Mouse (Mus musculus) ZHBTc4 (cell line): ENCODE data around the gene Tmem50a.

ENCODE experiments used
- DNase-seq: peaks from one replicate; pipeline ENCODE4 v3.0.0-alpha.2; 2011; ENCODE audit warnings: low read depth, low spot score

Tmem50a gene

DNA sequence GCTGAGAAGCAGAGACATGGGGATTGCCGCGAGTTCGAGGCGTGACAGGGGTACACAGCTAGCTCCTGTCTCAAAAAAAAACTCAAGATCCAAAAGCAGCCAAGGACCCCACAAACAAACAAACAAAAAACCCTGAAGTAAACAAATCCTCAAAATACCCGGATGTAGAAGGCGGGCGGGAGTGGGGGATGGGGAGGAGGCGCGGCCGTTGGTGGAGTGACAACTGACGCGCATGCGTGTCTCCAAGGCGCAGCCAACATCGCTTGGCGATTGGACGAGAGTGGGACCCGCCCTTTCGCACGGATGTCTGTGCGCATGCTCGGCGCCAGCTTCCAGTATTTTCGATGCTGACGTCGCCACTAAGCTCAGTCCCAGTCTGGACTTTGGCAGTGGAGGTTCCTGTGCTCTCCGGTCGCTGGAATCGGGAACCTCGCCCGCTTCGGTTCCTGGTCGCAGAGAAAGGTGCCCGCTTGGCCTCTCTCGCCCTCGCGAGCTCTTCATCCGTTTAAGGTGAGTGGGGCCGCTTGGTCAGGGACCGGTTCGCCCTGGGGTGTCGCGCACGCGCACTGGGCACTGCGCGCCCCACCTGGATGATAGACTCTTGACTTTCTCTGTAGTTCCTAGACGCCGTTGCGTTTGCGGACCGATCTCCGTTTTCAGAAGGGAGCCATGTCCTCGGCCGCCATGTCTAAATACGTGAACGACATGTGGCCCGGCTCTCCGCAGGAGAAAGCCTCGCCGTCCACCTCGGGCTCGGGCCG lies 8.6 kb upstream of the Tmem50a start, which contains the start of gene Rsrp1:
Gene Rsrp1, plus strand, starts transcription at position 335 of the 761 bp plus-strand sequence.
- DNase-seq, result peak; percentile 99

DNA sequence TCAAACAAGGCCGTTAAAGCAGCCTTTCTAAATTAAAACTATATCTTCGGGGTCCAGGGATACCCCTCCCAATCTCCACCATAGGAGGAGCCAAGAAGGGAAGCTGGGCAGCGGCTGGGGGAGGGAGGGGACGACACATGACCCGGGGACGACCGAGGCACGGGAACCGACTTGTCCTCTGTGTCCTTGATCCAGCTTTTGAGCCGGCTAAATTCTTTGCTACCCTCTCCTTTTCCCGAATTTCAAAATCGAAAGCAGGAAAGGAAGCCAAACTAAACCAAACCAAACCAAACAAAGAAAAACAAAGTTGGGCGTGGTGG lies 8.1 kb upstream of the Tmem50a start:
- DNase-seq, result peak; percentile 77

DNA sequence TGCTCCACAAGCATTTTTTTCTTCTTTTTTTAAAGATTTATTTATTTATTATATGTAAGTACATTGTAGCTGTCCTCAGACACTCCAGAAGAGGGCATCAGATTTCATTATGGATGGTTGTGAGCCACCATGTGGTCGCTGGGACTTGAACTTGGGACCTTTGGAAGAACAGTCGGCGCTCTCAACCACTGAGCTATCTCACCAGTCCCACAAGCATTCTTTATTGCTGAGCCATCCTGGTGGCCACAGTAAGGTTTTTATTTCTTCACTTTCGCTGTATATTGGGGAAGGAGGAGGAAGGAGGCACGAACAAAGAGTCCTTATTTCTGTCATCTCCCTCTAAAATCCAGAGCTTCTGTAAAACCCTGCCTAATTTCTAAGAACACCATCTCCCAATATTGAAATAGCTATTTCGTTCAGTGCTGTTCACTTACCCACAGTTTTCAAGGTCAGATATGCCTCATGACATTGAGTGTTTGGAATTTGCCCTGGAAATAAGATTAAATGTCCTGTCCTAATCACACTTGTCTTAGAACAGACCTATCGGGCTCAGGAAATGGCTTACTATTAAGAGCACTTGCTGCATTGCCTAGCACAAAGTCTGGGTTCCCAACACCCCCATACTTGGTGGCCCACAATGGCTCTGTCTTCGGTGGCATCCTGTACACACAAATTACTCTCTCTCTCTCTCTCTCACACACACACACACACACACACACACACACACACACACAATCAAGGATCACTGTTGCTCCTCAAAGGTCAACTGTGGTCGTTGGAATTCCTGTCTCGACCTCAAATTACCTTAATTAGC lies 7.5 kb upstream of the Tmem50a start:
- no peak for DNase-seq

DNA sequence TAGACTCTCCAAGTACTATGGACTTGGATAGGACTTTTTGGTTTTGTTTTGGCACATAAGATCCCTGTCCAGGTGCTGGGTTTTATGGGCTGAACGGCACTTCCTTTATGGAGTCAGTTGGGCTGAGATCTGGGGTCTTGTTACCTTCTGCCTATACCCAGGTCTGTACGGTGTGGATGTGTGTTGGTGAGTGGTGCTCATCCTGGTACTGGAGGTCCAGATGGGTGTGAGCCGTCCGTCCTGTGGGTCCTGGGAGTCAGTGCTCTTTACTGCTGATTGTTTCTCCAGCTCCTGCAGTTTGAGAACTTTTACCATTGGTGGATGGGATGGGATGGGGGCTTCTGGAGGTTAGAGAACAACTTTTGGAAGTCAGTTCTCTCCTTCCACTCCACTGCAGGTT lies 6.9 kb upstream of the Tmem50a start:
- no peak for DNase-seq

DNA sequence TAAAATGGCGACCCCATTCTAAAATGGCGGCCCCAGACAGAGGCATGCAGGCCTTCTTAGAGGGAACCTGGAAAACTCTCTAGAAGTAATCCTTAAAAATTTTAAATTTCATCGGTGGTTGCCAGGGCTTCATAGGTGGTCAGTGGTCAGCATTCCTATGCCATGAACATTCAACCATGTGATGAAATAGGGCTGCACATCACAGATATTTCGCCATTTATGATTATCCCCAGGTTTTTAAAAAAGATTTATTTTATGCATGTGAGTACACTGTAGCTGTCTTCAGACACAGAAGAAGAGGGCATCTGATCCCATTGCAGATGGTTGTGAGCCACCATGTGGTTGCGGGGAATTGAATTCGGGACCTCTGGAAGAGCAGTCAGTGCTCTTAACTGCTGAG lies 5.8 kb upstream of the Tmem50a start:
- DNase-seq, result no peak

DNA sequence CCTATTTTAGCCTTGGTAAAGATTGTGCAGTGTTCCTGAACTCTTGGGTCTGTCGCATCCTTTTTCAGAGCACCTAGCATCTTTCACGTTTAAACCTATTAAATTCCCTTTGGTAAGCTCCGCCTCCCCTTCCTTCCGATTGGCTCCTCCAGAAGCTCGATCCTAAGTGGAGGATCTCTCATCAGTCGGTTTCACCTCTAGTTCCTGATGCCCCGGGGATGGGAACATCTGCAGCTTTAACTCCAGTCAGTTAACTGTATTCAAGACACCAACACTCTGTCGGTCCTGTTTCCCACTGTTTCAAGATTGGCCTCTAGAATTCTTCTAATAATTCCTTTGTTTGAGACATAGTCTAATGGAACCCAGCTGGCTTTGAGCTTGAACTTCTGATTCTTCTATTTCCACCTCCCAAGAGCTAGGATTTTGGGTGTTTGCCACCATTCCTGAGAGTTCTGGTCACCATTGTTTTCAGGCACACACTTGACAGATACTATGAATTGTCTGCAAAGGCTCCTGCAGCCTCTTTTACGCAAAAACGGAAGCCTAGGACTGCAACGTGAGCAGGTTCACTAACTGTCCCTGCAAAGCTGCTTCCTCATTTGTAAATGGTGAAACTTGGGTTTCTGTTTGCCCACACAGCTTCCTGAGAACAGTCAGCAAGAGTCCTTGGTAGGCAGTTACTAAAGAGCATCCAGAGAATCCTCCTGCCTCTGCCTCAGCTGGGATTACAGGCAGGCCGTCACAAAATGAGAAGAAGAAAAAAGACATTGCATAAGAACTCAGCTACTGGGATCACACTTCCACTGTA lies 5.1 kb upstream of the Tmem50a start:
- peak; percentile 70 for DNase-seq

DNA sequence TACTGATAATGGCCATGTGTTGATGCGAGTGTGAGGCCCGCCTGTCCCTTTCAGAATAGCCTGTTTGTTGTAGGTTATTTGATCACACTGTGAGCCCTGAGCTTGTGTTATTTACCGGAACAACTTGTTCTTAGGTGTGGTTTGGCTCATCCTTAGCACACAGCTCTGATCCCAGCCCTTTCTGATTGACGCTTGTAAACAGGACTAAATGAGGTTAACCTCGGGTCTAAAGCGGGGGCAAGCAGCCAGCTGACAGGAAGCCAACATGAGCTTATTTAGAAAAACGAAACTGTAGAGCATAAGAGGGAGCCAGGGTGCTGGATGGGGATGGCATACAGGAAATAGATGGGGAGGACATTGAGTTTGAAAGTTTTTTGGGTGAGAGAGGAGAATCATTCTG lies 3.6 kb upstream of the Tmem50a start:
- DNase-seq, result no peak

DNA sequence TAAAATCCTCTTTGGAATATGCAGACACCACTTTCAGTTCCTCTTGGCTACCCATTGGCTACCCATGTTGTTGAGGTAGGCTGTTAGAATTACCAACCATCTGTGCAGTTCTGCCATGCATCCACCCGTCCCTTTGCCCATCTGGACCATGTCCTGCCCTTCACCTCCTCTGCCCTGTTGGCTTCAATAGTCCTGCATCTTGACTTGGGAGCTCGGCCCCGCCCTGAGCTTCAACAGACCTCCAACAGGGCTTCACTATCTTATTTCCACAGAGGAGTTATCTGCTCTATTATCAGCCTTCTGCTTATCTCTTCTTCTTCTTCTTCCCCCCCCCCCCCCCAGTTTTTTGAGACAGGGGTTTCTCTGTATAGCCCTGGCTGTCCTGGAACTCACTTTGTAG lies 2.4 kb upstream of the Tmem50a start:
- no peak for DNase-seq

DNA sequence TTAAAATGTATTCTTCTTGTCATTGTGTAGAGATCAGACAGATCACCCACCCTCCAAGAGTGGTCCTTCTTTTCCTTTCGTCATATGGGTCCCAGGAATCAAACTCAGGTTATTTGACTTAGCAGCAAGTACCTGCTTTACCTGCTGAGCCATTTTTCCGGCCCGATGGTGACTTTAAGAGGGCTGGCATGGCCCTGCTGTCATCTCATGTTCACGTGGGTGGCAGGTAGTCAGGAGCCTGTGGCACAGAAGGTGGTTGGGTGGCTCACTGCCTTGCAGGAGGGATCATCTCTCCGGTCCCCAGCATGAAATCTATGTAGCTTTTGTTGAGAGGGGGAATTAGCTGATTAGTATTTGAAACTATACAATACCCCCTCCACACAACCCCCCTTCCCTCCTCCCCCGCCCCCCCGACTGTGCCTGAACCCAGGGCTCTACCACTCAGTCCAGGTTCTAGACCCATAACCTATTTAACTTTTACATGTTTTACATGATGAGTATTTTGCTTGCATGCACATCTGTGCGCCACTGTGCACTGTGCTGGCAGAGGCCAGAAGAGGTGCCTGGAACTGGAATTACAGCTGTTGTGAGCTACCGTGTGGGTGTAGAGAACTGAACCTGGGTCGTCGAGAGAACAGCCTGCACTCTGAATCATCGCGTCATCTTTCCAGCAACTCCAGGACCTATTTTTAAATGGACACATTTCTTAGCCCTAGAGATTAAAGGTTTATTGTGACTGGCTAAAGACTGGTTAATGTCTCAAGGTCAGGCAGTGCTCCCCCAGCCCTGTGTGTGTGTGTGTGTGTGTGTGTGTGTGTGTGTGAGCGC lies 613 bp upstream of the Tmem50a start:
- no peak for DNase-seq

DNA sequence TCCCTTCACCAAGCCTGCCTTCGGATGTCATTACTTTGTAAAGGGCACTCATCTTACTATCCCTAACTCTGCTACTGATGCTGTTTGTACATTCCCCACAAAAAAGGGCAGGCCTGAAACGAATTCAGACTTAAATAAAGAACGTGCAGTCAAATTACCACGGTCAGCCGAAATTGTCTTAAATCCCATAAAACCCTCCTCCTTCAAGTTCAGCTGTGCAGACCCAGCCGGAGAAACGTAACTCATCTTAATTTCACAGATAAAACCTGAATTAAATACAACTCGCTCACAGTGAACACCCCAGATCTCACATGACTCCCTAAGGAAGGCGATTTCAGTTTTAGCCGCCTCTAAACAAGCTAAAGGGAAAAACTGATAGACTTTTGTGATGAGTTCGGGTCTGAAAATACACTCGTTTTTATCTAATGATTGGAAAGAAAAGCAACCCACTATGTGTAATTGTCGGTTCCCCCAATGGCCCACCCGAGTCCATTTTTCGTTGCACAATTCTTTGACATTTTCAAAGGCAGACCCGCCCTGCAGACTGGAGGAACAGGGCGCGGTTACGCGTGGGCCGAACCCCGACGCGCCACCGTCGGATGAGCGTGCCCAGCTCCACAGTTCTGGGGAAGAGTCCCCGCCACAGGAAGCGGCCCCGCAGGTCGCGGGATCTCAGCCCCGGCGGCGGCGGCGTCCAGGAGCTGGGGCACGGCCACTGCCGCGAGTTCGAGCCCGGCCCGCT lies 531 bp downstream of the Tmem50a start:
- no peak for DNase-seq

DNA sequence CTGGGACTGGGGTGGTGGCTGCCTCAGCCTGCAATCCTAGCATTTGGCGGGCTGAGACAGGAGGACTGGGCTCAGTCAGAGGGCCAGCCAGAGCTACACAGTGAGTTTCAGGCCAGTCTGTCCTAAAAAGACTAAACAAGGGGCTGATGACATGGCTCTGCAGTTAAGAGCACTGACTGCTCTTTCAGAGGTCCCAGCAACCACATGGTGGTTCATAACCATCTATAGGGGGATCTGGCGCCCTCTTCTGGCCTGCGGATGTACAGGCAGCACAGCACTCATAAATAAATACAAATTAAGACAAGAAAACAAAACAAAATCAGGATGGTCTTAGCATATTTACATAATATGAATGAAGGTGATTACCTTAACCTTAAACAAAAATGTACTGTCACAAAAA lies 1.4 kb downstream of the Tmem50a start:
- peak; percentile 87 for DNase-seq

DNA sequence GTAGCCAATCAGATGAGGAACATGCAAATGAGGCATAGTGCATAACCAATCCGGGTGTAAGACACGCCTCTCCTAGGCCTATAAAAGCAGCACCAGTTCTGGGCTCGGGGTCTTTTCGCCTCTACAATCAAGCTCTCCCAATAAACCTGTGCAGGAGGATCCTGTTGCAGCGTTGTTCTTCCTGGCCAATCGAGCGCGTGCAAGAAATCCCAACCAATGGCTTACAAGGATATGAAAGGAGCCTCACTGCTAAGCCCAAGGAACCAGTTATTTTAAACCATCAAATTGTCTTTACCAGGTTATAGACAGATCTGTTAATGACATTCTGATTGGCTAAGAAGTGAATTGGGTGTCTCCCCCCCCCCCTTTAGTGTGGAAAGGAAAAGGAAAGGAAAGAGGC lies 3.4 kb downstream of the Tmem50a start:
- peak; percentile 46 for DNase-seq

DNA sequence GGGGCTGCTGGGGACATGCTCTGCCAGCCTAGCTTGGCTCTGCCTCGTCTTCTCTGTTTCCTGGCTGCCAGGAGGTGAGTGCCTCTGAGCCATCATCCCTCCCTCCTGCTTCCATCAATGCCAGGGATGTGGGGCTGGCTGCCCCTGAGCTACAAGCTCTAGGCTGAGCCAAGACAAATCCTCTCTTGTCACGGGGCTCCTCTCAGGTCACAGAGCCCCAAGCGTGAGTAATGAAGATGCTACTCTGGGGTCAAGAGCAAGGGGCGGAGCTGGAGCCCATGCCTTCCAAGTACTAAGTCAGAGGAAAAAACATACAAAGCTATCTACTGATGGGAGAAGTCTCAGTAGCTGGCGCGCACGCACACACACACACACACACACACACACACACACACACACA lies 11.8 kb downstream of the Tmem50a start:
- no peak for DNase-seq

DNA sequence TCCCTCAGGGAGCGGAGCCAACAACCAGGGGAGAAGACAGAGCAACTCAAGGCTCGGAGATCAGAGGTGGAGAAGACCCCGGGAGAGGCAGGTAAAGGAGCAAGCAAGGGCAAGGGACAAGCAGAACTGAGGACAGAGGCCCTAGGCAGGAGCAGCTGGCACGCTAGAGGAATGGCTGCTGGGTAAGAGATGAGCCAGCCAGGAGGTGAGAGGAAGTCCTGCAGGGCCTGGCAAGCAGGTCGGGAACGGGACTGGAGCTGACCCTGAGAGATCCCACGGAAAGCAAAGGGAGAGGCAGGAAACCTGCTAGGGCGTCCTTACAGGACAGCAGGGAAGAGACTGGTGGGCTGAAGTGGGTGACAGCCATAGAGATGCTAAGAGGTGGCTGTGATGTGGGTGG lies 13.7 kb downstream of the Tmem50a start:
- DNase-seq, result no peak

DNA sequence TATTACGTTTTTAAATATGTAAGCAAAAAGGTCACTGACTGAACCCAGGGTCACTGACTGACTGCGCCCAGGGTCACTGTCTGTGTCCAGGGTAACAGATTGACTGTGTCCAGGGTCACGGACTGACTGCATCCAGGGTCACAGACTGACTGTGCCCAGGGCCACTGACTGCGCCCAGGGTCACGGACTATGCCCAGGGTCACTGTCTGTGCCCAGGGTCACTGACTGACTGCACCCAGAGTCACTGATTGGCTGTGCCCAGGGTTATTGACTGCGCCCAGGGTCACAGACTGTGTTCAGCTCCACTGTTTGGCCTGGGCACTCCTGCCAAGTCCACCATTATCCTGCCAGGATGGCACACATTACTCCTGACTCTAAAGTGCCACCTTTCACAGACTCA lies 17.6 kb downstream of the Tmem50a start:
- DNase-seq, result no peak

DNA sequence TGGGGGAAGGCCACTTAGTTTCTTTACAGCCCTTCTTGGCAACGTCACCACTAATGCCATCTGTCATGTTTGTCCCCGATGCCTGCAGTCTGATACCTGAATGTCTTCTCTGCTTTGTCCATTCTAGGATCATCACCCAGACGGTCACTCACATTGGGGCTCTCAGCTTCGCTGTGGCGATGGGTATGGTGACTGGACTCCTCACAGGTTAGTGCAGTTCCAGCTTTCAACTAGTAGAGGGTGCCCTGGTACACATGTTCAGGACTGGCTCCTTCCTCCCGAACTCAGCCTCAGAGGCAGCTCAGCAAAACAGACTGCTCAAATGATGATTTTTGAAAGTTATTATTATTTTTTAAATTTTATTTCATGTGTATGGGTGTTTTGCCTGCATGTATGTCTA lies 22.7 kb downstream of the Tmem50a start:
- no peak for DNase-seq

DNA sequence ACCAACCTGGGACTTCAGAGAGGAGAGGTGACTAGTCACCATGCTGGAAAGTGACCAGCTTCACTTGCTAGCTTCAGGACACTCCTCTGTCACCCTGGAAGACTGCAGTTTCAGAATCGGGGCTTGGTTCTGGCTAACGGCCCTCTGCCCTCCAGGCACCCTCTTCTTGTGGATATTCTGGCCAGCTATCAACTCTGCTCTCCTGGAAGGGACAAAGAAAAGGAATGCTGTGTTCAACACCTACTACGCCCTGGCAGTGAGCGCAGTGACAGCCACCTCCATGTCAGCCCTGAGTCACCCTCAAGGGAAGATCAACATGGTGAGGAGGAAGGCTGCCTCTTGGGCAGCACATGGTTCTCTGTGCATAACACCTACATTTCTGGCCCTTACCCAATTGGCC lies 30.5 kb downstream of the Tmem50a start:
- DNase-seq, result no peak

DNA sequence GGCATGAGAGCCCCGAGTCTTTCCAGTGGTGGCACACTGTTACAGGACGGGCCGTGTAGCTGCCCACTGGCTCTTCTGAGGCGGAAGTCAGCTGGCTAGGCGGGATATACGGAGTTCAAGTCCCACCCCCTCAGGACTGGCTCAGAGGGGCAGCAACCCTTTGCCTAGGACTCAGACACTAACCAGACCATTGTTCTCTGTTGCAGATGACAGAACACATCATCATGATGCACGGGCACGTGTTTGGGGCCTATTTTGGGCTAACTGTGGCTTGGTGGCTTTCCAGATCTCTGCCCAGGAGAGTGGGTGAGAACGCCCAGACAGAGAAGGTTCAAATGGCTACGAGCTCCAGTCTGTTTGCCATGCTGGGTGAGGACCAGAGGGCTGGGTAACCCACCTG lies 31.0 kb downstream of the Tmem50a start:
- DNase-seq, result no peak

DNA sequence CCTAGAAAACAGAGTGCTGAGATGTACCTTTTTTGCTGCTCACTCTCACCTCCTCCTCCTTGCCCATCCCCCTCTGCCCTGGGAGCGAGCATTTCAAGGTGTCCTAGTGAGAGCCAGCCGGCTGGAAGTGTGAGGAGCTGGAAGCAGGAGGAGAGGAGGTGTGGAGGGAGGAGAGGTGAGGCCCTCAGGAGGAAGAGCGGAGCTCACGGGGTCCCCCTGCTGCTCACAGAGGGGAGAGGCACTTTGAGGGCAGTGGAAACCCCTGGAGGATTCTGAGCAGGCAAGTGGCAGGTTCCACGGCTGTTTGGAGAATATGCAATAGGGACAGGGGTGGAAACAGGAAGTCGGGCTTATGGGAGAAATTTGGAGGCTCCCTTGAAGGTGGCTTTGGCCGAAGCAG lies 31.6 kb downstream of the Tmem50a start:
- DNase-seq, result peak; percentile 88

DNA sequence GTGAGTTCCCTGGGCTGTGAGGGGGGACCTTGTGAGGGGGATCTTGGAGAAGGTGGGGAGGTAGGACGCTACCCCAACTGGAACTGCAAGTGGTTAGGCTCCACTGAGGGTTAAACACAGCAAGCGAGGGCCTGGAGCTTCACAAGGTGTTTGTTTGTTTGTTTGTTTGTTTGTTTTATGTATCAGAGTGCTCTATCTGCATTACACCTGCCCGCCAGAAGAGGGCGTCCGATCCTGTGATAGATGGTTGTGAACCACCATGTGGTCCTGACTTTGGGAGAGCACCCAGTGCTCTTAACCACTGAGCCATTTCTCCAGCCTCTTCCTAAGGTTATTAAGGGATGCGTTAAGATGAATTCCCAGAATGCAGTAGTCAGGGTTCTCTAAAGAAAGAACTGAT lies 34.8 kb downstream of the Tmem50a start:
- DNase-seq, result peak; percentile 71
